Mouse (Mus musculus): ENCODE data around the gene Adprhl2. TPM values are rescaled to one million over a fixed set of nuclear protein-coding genes. Genes with fewer than 3 reads are reported as not detected.
A peak's percentile ranks its signal among the peaks of the same experiment; 100 is the strongest.

Adprhl2 gene
- total RNA-seq, 2 experiments from 2014 or later = 9.3 to 9.5 TPM

DNA sequence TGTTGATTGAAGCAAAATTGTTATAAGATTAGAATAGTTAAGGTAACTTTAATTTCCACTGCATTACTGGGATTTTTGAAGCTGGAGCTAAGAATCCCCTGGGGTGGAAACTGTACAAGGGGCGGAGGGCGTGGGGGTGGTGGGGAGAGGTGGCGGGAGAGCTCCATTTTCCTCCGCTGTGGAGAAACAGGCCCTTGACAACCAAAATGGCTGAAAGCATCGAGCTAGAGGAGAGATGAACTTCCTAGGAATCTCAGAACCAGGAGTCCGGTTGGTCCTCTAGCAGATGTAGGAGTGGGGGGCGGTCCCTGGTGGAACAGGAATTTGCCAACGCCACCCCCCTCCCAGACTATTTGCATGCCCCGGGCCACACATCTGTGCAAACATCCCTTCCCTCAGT, 39.8 kb downstream of the Adprhl2 start:
- intact Hi-C loops (cut with DNase I) = no loop called here
- no peak for DNase-seq
- TF ChIP-seq CTCF (IDR thresholded peaks at IDR 0.05) = no peak
- Histone ChIP-seq H3K4me3 (no peak overlapping the region), H3K27ac (no peak overlapping the region)

DNA sequence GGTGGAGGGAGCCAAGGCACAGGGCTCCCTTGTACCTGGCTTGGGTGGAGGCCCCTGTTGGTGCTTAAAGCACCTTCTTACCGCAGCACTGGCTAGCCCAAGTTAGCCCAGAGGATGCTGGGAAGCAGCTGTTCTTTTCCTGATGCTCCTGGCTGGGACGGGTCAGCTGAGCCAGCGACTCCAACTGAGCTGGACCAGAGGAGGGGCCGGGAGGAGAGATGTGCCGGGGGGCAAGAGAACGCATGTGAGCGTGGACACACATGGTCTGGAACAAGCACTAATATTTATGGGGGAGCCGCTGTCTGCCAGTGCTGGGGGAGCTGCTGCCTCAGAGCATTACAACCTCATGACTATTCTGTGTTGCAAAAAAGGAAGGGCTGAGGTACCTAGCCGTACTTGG, 42.5 kb downstream of the Adprhl2 start:
- intact Hi-C loops (cut with DNase I) = loop anchor here (1.0 kb wide), 1 partner anchor 31 kb away; no protein-coding TSS in a partner anchor
- TF ChIP-seq CTCF (IDR thresholded peaks at IDR 0.05) = no peak
- H3K27ac ChIP-seq = peak overlapping the region; percentile 56
- no peak overlapping the region for H3K4me3 ChIP-seq
- DNase-seq = no peak

DNA sequence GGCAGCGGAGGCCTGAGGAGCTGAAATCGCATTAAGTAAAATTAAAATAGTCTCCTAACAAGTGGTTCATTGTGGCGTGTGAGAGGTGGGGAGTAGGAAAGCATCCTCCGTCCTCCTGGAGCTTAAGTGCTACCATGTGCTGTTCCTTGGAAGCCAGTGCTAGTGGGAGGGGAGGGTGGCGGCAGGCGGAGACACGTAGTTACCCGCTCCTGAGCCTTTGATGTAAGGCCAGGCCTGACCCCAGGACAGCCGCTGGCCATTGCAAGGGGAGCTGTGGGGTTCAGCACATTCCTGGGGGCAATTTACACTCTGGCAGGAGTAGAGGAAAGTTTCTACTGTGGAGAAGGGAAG, 43.0 kb downstream of the Adprhl2 start:
- TF ChIP-seq CTCF (IDR thresholded peaks at IDR 0.05) = no peak
- peak overlapping the region; percentile 56 for H3K27ac ChIP-seq
- H3K4me3 ChIP-seq = peak overlapping the region; percentile 58
- peak; percentile 46 for DNase-seq
- intact Hi-C loops (cut with DNase I) = loop anchor here (1.0 kb wide), 1 partner anchor 32 kb away; no protein-coding TSS in a partner anchor

DNA sequence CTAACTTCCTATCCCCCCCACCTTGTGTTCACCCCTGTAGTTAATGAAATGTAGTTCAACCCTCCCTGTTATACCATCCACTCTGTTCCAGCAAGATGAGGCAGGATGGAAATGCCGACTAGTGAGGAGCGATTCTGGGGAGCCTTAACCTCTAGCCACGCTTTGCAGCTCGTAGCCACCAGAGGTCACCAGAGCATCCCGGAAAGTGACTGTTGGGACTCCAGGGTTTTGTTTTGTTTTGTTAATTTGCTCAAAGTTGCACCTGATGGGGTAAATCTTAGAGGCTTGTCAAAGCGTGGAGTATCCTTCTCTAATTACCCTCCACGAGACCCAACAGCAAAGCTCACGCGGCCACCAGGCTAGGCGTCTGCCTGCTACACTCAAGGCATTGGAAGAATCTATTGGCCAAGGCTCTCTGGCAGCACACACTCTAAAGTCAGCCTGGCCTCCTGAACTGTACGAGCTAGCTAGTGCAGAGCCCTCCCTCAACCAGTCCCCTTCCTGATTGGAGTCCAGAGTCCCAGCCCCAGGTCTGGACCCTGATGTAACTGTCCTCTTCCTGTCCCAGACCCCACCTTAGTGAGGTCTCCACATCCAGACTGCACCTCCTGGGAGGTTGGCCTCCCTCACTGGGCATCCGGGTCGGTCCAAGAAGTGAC, 43.5 kb downstream of the Adprhl2 start:
- H3K27ac ChIP-seq = peak overlapping the region; percentile 56

DNA sequence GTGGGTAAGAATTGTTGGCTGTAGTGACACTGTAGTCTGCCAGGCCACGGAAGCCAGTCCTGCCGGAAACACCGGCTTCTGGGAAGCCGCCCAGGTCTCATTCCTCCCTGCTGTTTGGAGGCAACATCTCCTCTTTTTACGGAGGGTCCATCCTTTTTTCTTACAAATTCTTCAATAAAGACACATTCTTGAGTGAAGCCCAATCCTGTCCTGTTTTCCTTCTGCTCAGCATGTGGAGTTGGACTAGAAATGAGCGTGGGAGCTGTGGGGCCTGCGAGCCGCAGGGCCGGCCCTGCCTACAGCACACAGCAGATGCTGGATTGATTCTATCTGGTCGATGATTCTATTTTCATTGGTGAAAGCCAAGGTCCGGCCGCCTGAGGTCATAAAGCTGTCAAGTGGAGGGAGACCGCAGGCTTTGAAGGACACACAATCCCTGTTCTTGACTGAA, 45.8 kb downstream of the Adprhl2 start:
- intact Hi-C loops (cut with DNase I) = no loop called here
- peak; percentile 55 for DNase-seq
- no peak overlapping the region for H3K4me3 ChIP-seq
- peak overlapping the region; percentile 53 for H3K27ac ChIP-seq
- TF ChIP-seq CTCF (IDR thresholded peaks at IDR 0.05) = no peak

More for the DNA sequence above, 43.5 kb downstream of the Adprhl2 start:
- DNase-seq = peak; percentile 65
- H3K4me3 ChIP-seq = peak overlapping the region; percentile 58
- peak; percentile 81 for TF ChIP-seq CTCF (IDR thresholded peaks at IDR 0.05)
- intact Hi-C loops (cut with DNase I) = loop anchor here (1.0 kb wide), 1 partner anchor 32 kb away; no protein-coding TSS in a partner anchor

DNA sequence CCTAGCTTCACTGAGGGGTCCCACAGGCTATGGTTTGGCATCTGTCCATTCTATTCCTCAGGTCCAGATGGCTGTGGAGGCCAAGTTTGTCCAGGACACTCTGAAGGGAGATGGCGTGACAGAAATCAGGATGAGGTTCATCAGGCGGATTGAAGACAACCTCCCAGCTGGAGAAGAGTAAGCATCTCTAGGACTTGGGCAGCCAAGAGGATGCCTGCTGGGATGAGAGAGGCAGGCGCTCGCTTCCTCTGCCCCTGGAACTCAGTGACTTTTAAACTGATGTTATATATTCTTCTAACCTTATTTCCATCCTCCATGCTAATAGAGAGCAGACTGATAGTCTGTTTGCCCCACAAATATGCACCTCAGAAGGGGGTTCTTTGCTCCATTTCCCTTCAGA, 46.4 kb downstream of the Adprhl2 start:
- H3K4me3 ChIP-seq = no peak overlapping the region
- DNase-seq = no peak
- intact Hi-C loops (cut with DNase I) = no loop called here
- TF ChIP-seq CTCF (IDR thresholded peaks at IDR 0.05) = no peak
- peak overlapping the region; percentile 35 for H3K27ac ChIP-seq

DNA sequence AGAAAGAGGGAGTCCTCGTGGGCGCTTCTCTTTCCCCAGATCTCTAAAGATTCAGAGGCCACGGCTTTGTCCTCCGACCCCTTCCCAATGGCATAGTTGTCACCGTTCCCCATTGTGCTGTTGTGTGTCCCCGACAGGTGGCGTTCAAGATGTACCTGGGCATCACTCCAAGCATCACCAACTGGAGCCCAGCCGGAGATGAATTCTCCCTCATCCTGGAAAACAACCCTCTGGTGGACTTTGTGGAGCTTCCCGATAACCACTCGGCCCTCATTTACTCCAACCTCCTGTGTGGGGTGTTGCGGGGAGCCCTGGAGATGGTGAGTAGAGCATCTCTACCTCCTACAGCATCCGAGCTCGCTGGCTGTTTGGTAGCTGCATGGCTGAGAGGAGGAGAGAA, 47.8 kb downstream of the Adprhl2 start:
- intact Hi-C loops (cut with DNase I) = no loop called here
- no peak overlapping the region for H3K27ac ChIP-seq
- no peak overlapping the region for H3K4me3 ChIP-seq
- no peak for DNase-seq
- TF ChIP-seq CTCF (IDR thresholded peaks at IDR 0.05) = peak; percentile 11; the same call in 1 of the 2 replicates

DNA sequence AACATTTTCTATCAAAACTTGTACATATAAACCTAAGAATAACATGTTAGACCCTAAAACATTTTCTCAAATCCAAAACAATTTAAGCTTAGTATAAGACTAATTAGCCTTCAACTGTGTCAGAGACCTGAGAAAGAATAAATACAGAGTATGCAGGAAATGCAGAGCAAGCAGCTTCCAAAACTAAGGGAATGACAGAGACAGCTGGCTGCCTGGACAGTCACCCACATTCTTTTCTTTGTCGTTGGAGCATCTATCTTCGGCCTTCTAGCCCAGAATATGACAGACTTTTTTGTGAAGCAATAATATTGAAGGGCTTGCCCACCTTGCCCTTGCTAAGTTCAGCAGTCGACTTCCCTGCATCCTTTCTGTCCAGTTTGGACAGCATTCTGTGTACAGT, 52.2 kb downstream of the Adprhl2 start:
- no peak for TF ChIP-seq CTCF (IDR thresholded peaks at IDR 0.05)
- Histone ChIP-seq H3K27ac (no peak overlapping the region; the same call in 1 of the 2 replicates), H3K4me3 (no peak overlapping the region)
- DNase-seq = no peak
- intact Hi-C loops (cut with DNase I) = no loop called here

Other genes with a start within 250 kb of the Adprhl2 start
- gene Lsm10, start 225.1 kb downstream of the Adprhl2 start, total RNA-seq (2021) = 1 to 10 TPM; 7.3 to 7.4 TPM
- 100 to 1,000 TPM; 102 to 108 TPM for gene Stk40, start 217.7 kb downstream of the Adprhl2 start, total RNA-seq (2021)
- gene Eva1b, start 174.0 kb downstream of the Adprhl2 start, total RNA-seq (2021) = 1 to 10 TPM; 2.9 to 4.4 TPM
- 1 to 10 TPM in 1 of 2 experiments, under 1 TPM in 1; 0.97 to 1.2 TPM for gene Sh3d21, start 158.2 kb downstream of the Adprhl2 start, total RNA-seq (2021)
- gene Thrap3, start 118.9 kb downstream of the Adprhl2 start, total RNA-seq (2021) = 100 to 1,000 TPM; 102 to 108 TPM
- gene Map7d1, start 65.4 kb downstream of the Adprhl2 start, total RNA-seq (2021) = 100 to 1,000 TPM; 177 to 199 TPM
- gene Trappc3, start 59.4 kb downstream of the Adprhl2 start, total RNA-seq (2021) = 10 to 100 TPM; 18.6 to 24.3 TPM
- gene Col8a2, start 34.9 kb downstream of the Adprhl2 start, total RNA-seq (2021) = 1 to 10 TPM in 1 of 2 experiments, under 1 TPM in 1; 0.74 to 6.0 TPM
- under 1 TPM in 1 of 2 experiments, not detected in 1; 0.64 TPM for gene Tekt2, start 4.0 kb upstream of the Adprhl2 start, total RNA-seq (2021)
- gene Ago3, start 107.9 kb upstream of the Adprhl2 start, total RNA-seq (2021) = 10 to 100 TPM in 1 of 2 experiments, 1 to 10 TPM in 1; 7.6 to 11.6 TPM
- 1 to 10 TPM; 6.6 to 7.9 TPM for gene Ago1, start 146.9 kb upstream of the Adprhl2 start, total RNA-seq (2021)
- 1 to 10 TPM; 4.5 to 8.4 TPM for gene Ago4, start 211.8 kb upstream of the Adprhl2 start, total RNA-seq (2021)
- gene Clspn, start 235.2 kb upstream of the Adprhl2 start, total RNA-seq (2021) = under 1 TPM; 0.28 to 0.50 TPM